Mouse (Mus musculus): ENCODE results near the gene Fkbp6.

- TF ChIP-seq CTCF (IDR thresholded peaks at IDR 0.05; ENCODE audit: low read depth): no peak
- TF ChIP-seq EP300 (IDR thresholded peaks at IDR 0.05; ENCODE audit: low read depth): no peak
Observed at GRCm38 (mm10) chr5:135258280-135259150, 91.3 kb downstream of the Fkbp6 start.
